Mouse (Mus musculus): ENCODE measurements around the gene Efcab14.

Gene Efcab14

DNA sequence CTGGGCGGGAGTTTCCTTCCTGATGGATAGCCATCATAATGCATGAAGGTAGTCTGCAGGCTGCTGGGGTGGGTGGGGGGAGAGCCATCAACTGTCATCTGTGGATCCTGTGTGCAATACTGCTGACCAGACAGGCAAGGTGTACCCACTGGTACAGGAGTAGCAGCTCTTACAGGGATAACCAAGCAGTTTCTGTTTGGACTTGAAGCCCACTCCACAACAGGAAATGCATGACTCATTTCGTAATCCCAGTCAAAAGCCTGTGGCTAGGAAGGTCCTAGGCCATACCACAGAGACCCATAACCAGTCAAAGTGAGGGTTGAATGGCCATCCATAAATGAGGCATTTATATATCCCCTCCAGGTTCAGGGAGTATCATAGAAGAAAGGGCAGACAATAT is 40.1 kb downstream of the Efcab14 start:
- DNase-seq (ENCODE audit: low spot score in 2 of 2), result no peak

DNA sequence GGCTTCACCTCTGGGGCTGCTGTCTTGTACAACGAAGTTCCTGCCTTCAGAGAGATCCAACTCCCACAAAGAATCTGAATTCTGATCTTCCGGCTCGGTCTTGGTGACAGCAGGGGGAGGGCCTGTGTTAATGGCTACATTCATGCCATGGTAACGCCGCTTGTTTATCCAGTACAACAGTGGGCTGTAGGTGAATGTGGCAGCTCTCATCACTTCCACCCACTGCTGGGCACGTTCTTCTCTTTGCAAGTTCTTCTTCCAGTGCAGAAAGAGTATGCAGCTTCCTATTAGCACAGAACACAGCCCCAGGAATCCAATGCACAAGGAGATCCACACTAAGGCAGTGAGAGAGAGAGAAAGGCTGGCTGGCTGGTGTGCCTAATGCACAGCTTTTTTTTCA is 42.7 kb downstream of the Efcab14 start:
- no peak for DNase-seq (ENCODE audit: low spot score in 2 of 2)

DNA sequence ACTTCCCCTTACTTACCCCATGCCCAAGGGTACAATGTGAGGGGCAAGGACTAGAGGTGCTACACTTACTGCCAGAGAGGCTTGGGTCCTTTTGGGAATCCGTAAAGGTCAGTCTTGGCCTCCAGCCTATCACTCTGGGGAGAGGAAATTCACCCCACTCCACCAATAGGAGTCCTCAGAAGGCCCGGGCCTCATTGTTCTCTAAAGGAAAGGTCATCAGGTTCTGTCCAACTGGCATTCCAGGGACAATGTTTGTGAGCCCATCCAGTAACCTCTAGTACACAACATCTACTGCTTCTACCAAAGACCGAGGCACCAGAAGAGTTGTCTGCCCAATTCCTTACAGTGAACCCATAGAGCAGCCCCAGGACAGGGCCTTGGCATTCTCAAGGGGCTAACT is 43.4 kb downstream of the Efcab14 start, which contains the start of gene Tex38:
Gene Tex38, minus strand, starts transcription at position 101 of the 400 bp plus-strand sequence.
- DNase-seq (ENCODE audit: low spot score in 2 of 2), result no peak

DNA sequence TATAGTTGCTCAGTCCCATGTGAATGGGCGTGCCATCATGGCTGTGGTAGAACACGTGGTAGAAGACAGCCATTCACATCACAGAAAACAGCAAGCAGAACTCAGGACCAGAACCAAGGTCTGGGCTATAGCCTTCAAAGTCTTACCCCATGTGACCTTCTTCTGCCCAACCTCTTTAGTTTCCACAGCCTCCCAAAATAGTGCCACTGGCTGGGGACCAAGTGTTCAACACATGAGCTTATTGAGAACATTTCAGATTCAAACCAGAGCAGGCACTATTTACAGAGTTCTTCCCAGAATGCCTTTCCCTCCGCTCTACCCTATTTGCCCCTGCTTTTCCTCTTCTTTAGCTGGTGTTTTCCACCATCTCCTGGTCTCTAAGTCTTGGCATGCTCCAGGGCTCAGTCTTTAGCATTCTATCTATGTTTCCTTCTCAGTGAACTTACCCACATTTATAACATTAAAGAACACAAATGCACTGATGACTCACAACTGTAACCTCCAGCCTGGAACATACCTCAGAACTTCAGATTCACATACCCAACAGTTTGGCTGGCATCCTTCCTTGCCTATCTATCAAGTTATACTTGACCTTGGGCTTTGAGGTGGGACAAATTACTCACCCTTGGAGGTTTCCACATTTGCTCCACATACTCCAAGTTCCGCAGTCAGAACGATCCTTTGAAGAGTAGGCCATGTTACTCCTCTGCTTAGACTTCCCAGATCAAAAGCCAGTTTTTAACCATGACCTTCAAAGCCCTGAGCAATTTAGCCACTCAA is 44.7 kb downstream of the Efcab14 start:
- DNase-seq (ENCODE audit: low spot score in 2 of 2), result no peak

DNA sequence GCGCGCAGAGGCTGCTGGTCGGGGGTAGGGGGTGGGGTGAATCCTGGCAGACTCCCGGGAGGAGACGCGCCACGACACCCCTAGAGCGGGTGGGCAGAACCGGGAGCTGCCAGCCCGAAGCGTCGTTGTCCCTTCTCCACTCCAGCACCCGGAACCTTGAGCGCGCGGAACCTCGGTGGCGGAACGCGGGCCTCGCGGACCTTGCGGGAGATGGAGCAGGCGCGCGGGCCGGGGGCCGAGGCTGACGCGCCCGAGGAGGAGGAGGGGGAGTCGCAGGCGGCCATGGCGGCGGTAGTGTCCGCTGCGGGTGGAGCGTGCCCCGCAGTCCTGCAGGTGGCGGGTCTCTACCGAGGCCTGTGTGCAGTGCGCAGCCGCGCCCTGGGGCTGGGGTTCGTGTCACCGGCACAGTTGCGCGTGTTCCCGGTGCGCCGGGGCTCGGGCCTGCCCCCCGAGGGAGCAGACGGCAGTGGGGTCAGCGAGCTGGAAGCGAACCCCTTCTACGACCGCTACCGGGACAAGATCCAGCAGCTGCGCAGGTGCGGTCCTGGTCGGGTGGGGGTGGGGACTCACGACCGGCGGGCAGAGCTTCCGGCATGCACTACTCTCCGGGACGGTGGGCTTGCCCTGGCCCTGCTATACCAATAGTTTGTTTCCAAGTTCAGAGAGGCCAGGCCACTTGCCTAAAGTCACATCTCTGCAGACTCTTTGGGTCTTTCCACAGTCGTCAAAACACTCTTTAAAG is 47.4 kb downstream of the Efcab14 start, which contains the start of gene Atpaf1:
Gene Atpaf1, plus strand, starts transcription at position 44 of the 742 bp plus-strand sequence.
- DNase-seq (ENCODE audit: low spot score in 2 of 2), result peak; percentile 66 to 71

DNA sequence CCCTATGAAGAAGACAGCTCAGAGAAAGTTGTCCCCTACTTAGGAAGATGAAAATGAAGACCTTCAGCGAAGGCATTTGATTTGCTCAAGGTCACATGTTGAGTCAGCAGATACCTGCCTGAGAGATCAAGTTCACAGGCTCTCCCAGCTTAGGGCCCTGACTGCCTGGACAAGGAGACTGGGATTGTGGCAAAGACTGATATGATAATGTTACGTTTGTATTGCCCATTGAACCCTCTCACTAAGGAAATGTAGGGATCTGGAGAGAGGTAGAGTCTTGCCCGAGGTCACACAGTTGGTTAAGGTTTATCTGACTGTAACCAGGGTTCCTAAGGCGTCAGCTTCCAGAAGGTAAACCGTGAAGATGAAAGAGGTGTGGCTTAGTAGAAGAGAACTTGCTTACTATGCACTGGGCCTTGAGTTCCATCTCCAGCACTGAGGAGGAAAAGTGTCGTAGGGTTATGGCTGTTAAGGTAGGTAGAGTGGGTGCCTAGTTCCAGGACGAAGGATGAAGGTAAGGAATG is 48.0 kb downstream of the Efcab14 start:
- DNase-seq (ENCODE audit: low spot score in 2 of 2), result no peak

DNA sequence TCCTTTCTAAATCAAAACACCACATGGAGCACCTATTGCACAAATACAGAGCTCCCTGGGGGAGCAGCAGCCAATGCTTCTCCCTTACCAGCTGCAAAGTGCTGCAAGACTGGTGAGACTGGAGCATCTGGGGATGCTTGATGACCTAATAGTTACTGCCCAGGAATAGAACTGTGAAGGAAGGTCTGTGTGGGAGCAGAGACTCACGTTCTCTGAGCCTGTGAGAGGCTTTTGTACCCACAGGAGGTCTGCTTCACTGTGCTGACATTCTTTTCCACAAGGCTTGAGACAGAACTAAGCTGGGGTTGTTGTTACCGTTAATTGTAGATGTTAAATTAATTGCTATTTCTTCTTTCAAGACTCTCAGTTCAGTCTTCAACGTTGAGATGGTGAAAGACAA is 53.3 kb downstream of the Efcab14 start:
- DNase-seq (ENCODE audit: low spot score in 2 of 2), result no peak

DNA sequence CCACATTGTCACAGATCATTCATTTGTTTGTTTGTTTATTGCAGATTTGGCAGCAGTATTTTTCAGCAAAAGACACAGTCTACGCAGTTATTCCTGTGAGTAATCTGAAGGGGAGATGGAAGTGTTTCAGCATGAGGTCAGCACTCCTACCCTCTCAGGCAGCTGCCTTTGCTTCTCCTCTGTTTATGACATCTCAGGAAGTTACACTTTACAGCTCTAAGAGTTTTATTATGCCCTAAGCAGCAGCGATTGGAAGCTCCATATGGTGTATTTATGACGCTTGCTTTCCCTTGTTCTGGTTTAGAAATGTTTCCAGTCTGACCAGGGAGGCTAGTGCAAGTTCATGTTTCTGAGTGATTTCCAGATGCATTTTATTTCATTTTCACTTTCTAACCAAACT is 57.8 kb downstream of the Efcab14 start:
- DNase-seq (ENCODE audit: low spot score in 2 of 2), result no peak

DNA sequence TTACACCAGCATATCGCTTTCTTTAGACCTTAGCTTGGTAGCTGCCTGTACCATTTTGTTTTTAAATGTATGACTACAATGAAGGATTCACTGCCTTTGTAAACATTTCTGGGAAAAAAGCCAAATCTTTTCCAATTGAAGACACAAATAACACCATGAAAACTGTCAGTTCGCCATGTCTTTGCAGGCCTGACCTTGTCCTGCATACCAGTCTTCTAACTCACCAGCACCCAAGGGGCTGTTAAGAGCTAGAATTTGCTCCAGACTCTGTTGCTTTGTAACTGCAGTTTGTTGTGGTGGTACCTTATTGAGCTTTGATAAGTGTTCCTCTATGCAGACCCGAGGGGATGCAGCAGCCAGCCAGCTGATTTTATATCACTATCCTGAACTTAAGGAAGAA is 62.4 kb downstream of the Efcab14 start:
- DNase-seq (ENCODE audit: low spot score in 2 of 2), result no peak

DNA sequence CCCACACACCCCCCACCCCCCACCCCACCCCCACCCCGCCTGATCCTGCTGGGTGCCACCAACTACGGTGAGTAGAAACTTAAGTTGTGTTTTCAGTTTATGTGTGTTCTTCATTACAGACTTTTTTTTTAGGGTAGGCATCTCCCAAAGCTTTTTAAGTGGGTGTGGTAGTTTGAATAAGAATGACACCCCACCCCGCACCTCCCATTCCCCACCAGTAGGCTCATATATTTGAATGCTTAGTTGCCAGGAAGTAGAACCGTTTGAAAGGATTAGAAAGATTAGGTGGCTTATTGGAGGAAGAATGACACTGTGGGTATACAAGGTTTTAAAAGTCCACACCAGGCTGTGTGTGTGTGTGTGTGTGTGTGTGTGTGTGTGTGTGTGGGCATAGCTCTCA is 74.8 kb downstream of the Efcab14 start:
- no peak for DNase-seq (ENCODE audit: low spot score in 2 of 2)

DNA sequence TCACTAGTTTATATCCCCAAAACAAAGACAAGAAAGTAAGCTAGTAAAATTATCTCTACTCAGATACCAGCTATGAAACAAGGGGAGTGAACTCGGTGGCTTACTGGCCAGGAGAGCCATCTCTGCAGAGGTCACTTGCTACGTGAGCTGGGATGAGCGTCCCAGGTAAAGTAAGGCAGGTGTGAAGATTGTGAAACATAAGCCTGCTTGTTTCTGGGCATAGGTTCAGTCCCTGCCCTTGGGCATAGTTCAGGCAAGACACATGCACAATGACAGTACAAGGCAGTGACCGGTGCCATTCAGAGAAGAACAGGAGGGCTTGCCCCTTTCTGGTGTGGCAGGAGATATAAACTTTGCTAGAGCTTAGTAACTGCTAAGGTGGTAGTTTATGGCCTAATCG is 78.1 kb downstream of the Efcab14 start:
- DNase-seq (ENCODE audit: low spot score in 2 of 2), result no peak

DNA sequence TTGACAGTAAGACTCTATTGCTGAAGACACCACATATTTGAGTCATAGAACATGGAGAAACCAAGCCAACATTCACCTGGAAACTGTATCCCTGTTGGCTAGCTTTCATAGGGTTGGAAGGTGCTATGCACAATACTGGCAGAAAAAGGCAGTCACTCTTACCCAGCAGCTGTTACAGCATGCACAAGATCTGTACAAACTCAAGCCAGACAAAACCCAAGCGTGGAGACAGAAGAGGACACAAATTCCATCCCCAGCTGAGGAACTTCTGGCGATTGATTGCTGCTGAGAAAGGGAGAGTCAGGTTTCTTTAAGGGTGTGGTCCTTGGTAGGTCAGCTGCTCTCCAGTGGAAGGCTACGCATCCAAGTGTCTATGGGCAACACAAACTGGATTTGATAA is 82.7 kb downstream of the Efcab14 start:
- peak in 1 of 2 experiments; percentile 6 for DNase-seq (ENCODE audit: low spot score in 2 of 2)

DNA sequence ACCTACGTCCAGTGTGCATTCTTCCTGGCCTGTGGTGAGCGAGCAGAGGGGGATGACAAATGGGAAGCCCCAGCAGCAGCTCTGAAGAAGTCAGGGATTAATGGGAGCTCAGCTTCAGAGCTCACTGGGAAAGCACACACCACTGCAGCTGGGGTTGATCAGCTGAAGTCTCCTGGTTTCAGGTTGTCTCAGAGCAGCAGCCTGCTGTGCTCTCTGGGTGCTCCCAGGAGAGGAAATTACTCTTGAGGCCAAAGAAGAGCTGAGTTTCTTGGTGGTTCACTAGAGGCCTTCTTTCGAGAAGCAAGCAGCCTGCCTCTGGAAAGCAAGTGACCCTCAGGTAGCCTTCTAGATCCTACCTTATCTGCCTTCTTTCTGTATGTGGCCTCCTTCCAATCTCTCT is 83.4 kb downstream of the Efcab14 start:
- DNase-seq (ENCODE audit: low spot score in 2 of 2), result peak in 1 of 2 experiments; percentile 9

DNA sequence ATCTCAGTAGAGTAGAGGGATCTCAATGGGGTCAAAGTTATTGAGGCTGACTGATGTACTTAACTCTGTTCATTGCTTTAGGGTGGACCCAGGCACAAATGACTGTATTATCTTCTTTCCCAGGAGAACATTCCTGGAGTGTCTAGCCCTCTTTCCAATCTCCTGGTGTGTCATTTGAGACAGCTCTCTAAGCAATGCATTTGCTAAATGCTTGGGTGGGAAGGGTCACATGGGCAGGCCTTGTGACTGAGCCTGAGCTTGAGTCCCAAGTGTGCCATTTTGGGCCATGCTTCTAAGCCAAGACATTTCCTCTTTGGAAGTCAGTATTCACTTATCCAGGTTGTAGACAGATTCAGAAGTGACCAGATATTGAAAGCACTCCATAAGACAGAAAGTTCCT is 83.9 kb downstream of the Efcab14 start:
- DNase-seq (ENCODE audit: low spot score in 2 of 2), result no peak

DNA sequence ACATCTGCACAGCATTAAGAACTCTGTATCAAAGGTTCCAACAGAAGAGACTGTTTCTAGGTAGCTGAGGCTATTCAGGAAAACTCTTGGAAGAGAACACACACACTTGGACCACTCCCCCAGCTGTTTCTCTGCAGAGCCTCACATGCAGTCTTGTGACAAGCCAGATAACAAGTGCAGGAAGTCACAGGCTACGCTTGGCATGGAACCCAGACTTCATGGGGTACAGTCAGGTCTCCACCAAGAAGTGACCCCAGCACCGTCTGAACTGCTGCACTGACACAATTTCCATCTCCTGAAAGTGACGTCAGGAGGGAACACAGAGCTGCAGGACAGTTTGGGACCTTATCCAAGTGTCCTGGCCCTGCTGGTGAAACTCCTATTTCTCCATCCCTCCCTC is 84.4 kb downstream of the Efcab14 start:
- DNase-seq (ENCODE audit: low spot score in 2 of 2), result no peak

DNA sequence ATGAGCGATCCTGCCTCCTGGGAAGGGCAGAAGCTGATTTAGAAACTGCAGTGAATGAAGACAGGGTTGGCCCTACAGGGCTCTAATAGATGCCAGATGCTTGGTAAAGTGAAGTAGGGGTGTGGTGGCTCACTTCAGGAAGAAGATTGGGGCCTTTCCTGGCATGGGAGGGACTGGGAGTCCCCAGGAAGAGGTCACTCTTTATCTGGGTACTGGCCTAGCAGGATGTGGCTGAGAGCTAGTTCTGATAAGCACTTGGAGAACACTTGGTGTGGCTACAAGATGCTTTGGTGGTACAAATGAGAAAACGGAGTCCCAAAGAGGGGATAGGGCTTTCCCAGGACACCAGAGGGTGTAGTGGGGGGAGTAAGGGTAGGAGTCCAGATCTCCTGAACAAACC is 86.6 kb downstream of the Efcab14 start:
- DNase-seq (ENCODE audit: low spot score in 2 of 2), result no peak

DNA sequence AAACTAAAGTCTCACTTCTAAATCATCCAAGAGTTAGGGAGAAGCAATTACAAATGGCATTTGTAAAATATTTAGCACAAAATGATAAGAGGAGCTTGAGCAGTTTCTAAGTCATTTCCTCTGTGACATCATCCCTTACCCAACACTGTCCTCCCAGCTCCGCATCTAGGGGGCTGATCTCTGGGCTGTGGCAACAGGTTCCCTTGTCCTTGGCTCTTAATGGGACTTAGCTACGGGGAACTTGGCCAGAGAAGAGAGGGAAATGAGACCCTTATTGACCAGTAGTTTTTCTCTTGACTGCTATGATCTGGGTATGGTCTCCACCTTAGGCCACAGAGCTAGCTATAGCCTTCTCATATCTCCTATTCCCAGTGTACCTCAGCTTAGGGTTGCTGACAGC is 87.7 kb downstream of the Efcab14 start:
- DNase-seq (ENCODE audit: low spot score in 2 of 2), result no peak

All from spleen, postnatal 10 days (tissue).